8 mouse cellular contexts compared by ENCODE assay signal in genomic region chr9:65214778-65215493, GRCm38 (mm10). TPM values are rescaled to one million over a fixed set of nuclear protein-coding genes. Genes with fewer than 3 reads are reported as not detected.
A peak's percentile ranks its signal among the peaks of the same experiment; 100 is the strongest.
DNase-seq lines count a peak whose midpoint lies in the region; ATAC-seq and TF ChIP-seq lines count a peak whose summit lies in the region.

No protein-coding gene starts in this region.

- peak; percentile 17; the same call in 1 of the 2 replicates for TF ChIP-seq CTCF in cortical plate, adult 2 months (IDR thresholded peaks at IDR 0.05; ENCODE audit: extremely low read depth, insufficient read depth, low read length)

- H3K27ac ChIP-seq in cortical plate, adult 2 months (ENCODE audit: insufficient read depth, low read length) = peak overlapping the region; percentile 43

- H3K4me3 ChIP-seq in cortical plate, adult 2 months (ENCODE audit: insufficient read depth, low read length) = peak overlapping the region; percentile 91

- intact Hi-C loops in left cerebral cortex, postnatal 14 days (cut with DNase I) = no loop called here

- peak; percentile 93 to 98 for DNase-seq in adrenal gland, adult (ENCODE audit: inconsistent age in 2 of 2, low spot score in 1 of 2)
- DNase-seq in gastrocnemius, postnatal 10 days = peak; percentile 89
- DNase-seq in left cerebral cortex, postnatal 14 days (ENCODE audit: low spot score in 2 of 2) = peak; percentile 70 to 72
- peak; percentile 84 for DNase-seq in right cerebral cortex, postnatal 25 days
- peak; percentile 82 to 88 for DNase-seq in urinary bladder, postnatal 4 days (ENCODE audit: low spot score in 2 of 2)

- peaks cover 3% of the 10 kb centered on the region; the same call in 1 of the 2 replicates for H3K4me1 ChIP-seq in cortical plate, adult 2 months (ENCODE audit: control insufficient read depth, insufficient read depth, low read length)

- peak; percentile 73 for ATAC-seq in inflammation-experienced regulatory T-cells, adult 6 months
- peak; percentile 81 for ATAC-seq in megakaryocyte-erythroid progenitor cell, adult 5-6 weeks (replicated peaks; ENCODE audit: low FRiP score, low TSS enrichment, poor library complexity, severe bottlenecking)

- no peak for TF ChIP-seq POLR2A in cortical plate, adult 2 months (IDR thresholded peaks at IDR 0.05; ENCODE audit: extremely low read depth, insufficient read depth, low read length)

RNA-seq across cellular contexts. Expression of gene Parp16, which starts 19.8 kb away (rescaled TPM):
- 4.1 and 4.2 TPM in 2 replicates for polyA plus RNA-seq in cortical plate, adult 2 months (2012; rRNA removed)
- 1 to 10 TPM; 6.6 to 8.1 TPM for total RNA-seq in gastrocnemius, postnatal 10 days (2021)
- polyA plus RNA-seq in inflammation-experienced regulatory T-cells, adult 6 months (2017; shearing (Covaris generic)) = 1 to 10 TPM; 5.4 to 8.0 (median 5.8) TPM
- 1 to 10 TPM; 3.1 to 3.9 TPM for total RNA-seq in left cerebral cortex, postnatal 14 days (2021)
- total RNA-seq in megakaryocyte-erythroid progenitor cell, adult 5-6 weeks (2014; fragmentation: Nextera tagmentation) = 4.9 and 8.3 TPM in 2 replicates
- 0.30 and 6.7 TPM in 2 replicates for total RNA-seq in megakaryocyte-erythroid progenitor cell, adult 5-6 weeks (2017)

RNA-seq across cellular contexts. Expression of gene Cilp, which starts 50.0 kb away (rescaled TPM):
- polyA plus RNA-seq in cortical plate, adult 2 months (2012; rRNA removed) = 0.02 and 0.04 TPM in 2 replicates
- total RNA-seq in gastrocnemius, postnatal 10 days (2021) = 100 to 1,000 TPM; 101 to 103 TPM
- polyA plus RNA-seq in inflammation-experienced regulatory T-cells, adult 6 months (2017; shearing (Covaris generic)) = not detected
- not detected for total RNA-seq in left cerebral cortex, postnatal 14 days (2021)
- total RNA-seq in megakaryocyte-erythroid progenitor cell, adult 5-6 weeks (2014; fragmentation: Nextera tagmentation) = not detected in 2 replicates
- not detected in 2 replicates for total RNA-seq in megakaryocyte-erythroid progenitor cell, adult 5-6 weeks (2017)

Comparison
In these comparisons a context has a peak if more than half of its experiments do, and no peak if none do; other contexts are left out.
1. Peak in every context shown above with its lines: DNase-seq, ATAC-seq, H3K4me3 ChIP-seq and H3K27ac ChIP-seq.
2. RNA of gene Cilp, which starts 50.0 kb away (total RNA-seq): 101 to 103 TPM in gastrocnemius, postnatal 10 days; not detected in left cerebral cortex, postnatal 14 days and not detected in megakaryocyte-erythroid progenitor cell, adult 5-6 weeks; every median in the first group is over 10 times any median in the second.